Mouse (Mus musculus) neutrophil, adult 5-6 weeks (primary cell): ENCODE results near the gene Plekhg5. TPM values are rescaled to one million over a fixed set of nuclear protein-coding genes. Genes with fewer than 3 reads are reported as not detected.
A peak's percentile ranks its signal among the peaks of the same experiment; 100 is the strongest.
"Not testable (repeated sequence)": the region's sequence is repeated elsewhere in the genome, so short reads cannot be mapped to it uniquely, and the experiment has no call there.

Experiments
- ATAC-seq: fragments of 151-379, 151-347 bp; 2 replicates; pipeline ENCODE4 v1.8.0; 2017; ENCODE audit warnings: mild to moderate bottlenecking, moderate TSS enrichment; ENCODE audit not compliant: insufficient number of reproducible peaks, poor library complexity, low FRiP score, severe bottlenecking; ENCODE audit errors: extremely low read depth
- total RNA-seq: library from RNA; stranded (forward); fragments of 200-1000 nt; gene quantifications from 2 replicates; pipeline ENCODE4 v1.2.3, GENCODE M21; 2017

Gene Plekhg5
- 0.81 and 2.5 TPM in 2 replicates for total RNA-seq

GRCm38 (mm10) chr4:152072121-152072601 lies at the start of gene Plekhg5:
Gene Plekhg5 (plus strand): TSS chr4:152072498.
- ATAC-seq: no peak

GRCm38 (mm10) chr4:152022506-152022905 lies 49.8 kb upstream of the Plekhg5 start:
- no peak for ATAC-seq

DNA sequence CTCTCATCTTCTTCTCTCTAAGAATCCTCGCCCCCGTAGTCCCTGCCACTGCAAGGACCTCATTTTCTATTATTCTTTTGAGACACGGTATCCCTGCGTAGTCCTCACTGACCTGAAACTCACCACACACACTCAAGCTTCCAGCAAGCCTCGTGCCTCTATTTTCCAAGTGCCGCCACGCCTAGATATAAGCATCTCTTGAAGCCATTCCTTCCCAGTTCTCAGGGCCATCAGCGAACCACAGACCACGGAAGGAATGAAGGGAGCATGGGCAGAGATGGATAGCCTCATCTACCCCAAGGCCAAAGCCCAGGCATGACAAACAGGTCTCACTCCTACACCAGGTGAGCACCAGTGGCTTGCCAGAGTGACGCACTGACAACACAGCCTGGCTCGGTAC lies 47.8 kb upstream of the Plekhg5 start:
- no peak for ATAC-seq

- no peak for ATAC-seq
Observed at GRCm38 (mm10) chr4:152026751-152027508, 45.4 kb upstream of the Plekhg5 start.

- ATAC-seq: peak; percentile 94
Observed at GRCm38 (mm10) chr4:152027524-152027923, 44.8 kb upstream of the Plekhg5 start, which contains the start of gene Zbtb48. Gene Zbtb48 (minus strand): TSS chr4:152027671.

DNA sequence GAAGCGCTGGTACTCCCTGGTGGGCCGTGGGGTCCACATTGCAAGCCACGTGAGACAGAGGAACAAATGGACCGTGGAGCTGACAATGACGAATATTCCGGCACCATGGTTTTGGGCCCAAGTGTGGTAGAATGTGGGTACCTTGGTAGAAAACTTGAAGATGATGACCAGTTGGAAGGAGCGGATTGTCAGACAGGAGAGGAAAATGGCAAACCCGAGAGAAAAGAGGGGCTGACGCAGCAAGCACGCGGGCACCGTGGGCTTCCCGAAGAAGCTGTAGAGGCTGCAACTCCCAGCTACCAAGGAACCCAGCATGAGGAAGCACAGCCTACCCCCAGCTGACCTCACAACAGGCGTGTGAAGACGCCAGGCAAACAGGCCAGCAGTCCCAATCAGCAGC lies 43.8 kb upstream of the Plekhg5 start:
- no peak for ATAC-seq

DNA sequence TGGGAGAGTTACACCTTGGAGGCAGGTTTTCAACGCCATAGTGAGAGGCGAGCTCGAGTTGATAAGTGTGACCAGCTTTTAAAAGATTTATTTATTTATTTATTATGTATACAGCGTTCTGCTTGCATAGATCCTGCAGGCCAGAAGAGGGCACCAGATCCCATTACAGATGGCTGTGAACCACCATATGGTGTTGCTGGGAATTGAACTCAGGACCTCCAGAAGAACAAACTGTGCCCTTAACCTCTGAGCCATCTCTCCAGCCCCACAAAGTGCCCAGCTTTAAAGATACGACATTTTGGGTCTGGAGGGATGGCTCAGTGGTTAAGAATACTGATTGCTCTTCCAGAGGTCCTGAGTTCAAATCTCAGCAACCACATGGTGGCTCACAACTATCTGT lies 43.2 kb upstream of the Plekhg5 start:
- ATAC-seq: no peak

DNA sequence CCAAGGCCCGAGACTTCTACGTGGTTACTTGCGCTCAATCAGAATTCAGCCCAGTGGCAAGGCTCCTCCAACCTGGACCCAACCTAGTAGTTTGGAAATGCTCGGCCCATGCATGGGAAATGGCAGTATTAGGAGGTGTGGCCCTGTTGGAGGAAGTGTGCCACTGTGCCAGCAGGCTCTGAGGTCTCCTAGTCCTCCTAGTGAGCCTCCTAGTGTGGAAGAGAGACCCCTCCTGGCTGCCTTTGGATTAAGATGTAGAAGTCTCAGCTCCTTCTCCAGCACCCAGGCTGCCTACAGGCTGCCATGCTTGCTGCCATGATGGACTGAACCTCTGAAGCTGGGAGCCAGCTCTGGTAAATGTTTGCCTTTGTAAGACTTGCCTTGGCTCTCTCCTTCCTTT lies 42.3 kb upstream of the Plekhg5 start:
- ATAC-seq: no peak

GRCm38 (mm10) chr4:152032922-152033321 lies 39.4 kb upstream of the Plekhg5 start:
- no peak for ATAC-seq

- ATAC-seq: not testable (repeated sequence)
Observed at GRCm38 (mm10) chr4:152036464-152036863, 35.8 kb upstream of the Plekhg5 start.

DNA sequence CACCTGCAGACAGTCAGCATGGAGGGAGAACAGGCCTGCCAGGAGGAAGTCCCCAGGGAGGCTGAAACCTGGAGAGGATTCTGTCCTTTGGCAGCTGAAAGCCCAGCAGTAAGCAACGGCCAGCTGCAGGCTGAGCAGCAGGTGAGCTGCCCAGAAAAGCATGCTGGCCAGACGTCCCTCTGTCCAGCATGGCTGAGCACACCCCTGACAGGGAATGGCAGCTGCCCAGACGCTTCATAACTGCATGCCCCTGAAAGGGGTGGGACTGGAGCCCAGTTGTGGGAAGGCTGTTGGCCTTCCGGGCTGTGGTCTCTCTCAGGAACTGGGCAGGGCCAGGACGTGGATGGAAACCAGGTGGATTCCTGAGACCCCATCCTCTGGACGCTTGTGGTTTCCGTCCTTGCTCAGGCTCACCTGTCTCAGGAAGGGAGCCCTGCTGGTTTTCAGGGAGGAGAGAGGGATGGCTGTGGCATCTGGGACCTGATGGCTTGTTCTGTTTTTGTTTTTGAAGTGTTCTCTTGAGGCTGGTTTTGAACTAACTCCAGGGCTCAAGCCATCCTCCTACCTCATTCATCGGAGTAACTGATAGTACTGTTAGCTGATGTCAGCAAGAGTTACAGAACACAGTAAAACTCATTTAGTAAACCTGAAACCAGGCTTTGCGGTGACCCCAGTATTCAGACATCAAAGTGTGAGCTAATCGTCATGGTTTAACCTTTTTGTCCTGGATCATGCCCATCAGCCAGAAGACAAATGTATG lies 33.9 kb upstream of the Plekhg5 start, which contains the start of gene Tas1r1:
TSS of gene Tas1r1 (minus strand) at position 344 of the 760 bp plus-strand sequence.
- no peak for ATAC-seq

DNA sequence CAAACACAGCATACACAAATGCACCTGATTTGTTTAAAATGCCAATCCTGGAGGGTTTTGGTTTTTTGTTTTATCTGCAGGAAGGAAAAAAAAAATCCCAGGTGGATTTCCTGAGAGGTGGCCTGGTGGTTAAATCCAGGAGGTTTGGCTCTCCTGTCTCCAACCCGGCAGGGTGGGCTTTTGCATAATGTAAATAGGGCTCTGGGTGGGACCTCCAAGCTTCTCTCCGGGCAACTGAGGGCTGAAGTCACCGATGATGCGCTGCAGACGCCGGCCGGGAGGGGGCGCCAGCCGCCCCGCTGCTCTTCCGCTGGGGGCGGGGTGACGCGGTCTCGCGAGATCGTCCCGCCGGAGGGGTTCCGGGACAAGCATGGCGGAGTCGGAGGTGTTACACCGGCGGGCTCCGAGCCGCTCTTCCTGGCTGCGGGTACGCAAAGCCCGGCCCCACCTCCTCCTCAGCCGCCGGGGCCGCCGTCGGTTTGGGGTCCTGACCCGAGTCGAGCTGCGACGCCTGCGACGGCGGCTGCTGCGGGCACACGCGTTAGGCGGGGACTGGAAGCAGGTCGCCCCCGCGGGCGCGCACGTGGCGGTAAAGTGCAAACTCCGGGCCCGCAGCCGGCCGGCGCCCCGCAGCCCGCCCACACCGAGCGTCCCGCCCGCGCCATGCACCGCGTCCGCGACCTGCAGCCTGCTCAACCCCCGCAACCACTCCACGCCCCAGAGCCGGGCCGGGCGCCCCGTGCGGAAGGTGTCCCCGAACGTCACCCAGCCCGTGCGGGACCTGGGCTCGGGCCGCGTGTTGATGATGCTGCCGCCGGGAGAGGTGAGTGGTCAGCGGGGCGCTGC lies 33.1 kb upstream of the Plekhg5 start, which contains the start of gene Nol9:
TSS of gene Nol9 (plus strand) at position 337 of the 846 bp plus-strand sequence.
- ATAC-seq: peak; percentile 86

DNA sequence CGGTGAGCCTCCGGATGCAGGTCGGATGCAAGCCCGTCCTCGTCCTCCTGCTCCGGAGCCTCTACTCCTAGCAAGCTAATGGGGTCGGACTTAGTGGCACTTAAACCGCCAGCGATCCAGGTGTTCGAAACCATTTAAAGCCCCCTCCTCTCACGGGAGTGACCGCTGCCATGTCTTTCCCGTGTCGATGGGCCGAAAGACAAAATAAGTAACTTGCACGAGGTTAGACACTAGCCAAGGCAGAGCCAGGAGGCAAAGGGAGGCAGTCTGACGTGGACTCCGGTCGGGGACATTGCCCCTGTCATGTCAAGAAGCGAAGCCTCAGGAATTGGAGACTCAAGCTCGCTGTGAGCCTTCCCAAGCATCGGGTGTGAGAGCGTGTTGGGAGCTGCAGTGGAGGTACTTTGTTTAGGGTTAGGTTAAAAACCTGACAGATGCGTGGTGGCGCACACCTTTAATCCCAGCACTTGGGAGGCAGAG lies 32.4 kb upstream of the Plekhg5 start:
- ATAC-seq: no peak

GRCm38 (mm10) chr4:152041924-152042641 lies 30.2 kb upstream of the Plekhg5 start:
- ATAC-seq: no peak

DNA sequence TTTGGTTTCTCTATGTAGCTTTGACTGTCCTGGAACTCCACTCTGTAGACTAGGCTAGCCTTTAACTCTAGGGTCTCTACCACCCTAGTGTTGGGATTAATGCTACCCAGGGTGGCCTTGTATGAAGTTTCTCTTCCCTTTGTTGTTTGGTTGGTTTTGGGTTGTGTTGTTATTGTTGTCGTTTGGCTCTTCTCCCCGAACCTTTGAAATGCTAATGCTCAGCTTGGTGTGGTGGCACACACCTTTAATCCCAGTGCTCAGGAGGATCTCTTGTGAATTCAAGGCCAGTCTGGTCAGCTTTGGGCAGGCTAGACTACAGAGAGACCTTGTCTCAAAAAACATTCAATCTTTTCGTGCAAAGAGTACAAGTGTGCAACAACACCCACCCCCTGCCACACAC lies 29.1 kb upstream of the Plekhg5 start:
- no peak for ATAC-seq

- no peak for ATAC-seq
Observed at GRCm38 (mm10) chr4:152044609-152045008, 27.7 kb upstream of the Plekhg5 start.

DNA sequence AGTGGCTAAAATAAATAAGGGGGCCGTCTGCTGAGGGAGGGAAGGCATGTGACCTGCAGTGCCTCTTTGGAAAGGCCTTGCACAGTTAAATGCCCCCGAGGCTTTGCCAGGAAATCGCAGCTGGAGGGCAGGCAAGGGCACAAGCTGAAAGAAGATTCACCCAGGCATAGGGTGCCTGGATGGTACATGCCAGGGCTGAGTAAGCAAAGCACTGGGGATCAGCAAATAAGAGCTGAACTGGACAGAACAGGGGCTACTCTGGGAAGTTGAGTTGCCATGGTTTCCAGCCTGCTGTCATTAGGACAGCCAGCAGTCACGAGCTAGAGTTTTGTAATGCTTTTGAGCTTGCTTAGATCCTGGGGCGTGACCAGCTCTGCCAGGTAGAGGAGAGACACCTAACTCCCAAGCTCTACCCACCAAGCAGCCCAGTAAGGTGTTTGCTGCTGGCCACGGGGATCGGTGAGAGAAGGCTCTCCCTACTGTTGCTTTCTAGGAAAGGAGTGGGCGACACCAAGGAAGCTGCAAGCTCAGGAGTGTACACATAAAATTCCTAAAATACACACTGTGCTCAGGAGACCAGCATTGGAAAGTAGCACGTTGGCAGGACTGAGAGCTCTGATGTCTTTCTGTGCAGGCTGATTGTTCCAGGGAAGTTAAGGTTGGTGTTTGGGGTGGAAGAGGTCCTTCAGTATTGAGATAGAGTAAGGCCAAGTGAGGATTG lies 9.7 kb upstream of the Plekhg5 start:
- ATAC-seq: no peak

DNA sequence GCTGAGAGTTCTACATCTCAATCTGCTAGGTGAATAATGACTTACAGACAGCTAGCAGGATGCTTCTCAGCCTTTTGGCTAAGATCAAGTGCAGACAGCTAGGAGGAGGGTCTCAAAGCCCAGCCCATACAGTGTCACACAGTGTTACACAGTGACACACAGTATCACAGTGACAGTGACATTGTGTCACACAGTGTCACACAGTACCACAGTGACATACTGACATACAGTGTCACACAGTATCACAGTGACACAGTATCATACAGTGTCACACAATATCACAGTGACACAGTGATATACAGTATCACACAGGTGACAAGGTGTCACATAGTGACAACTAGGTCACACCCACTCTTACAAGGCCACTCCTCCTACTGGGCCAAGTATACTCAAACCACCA lies 5.0 kb upstream of the Plekhg5 start:
- ATAC-seq: no peak
